Mouse (Mus musculus) T-cell, adult 2 months (primary cell): ENCODE measurements at regions not wholly inside any gene's neighbourhood (a gene's known extent, or its start where the extent isn't known, plus 50 kb on each side); places are given as distances from the start of the nearest gene placed in this dataset.
"Not testable (repeated sequence)": the region's sequence is repeated elsewhere in the genome, so short reads cannot be mapped to it uniquely, and the experiment has no call there.

Source experiments
- DNase-seq: peaks from one replicate; pipeline ENCODE4 v3.0.0; 2022; ENCODE audit warnings: low spot score

- DNase-seq, result no peak
Measured at GRCm38 (mm10) chr12:114564329-114564728, 1020.6 kb downstream of the Adam6a start.

GRCm38 (mm10) chr12:114583371-114583770, 1039.7 kb downstream of the Adam6a start:
- peak; percentile 28 for DNase-seq

- DNase-seq, result peak; percentile 77
Measured at GRCm38 (mm10) chr12:114587227-114587626, 1043.5 kb downstream of the Adam6a start.

GRCm38 (mm10) chr12:114597672-114598071, 1054.0 kb downstream of the Adam6a start:
- peak; percentile 68 for DNase-seq

- no peak for DNase-seq
Measured at GRCm38 (mm10) chr12:114609171-114609570, 1065.5 kb downstream of the Adam6a start.

GRCm38 (mm10) chr12:114612108-114612507, 1068.4 kb downstream of the Adam6a start:
- DNase-seq, result peak; percentile 61

- DNase-seq, result peak; percentile 25
Measured at GRCm38 (mm10) chr12:114615179-114615578, 1071.5 kb downstream of the Adam6a start.

GRCm38 (mm10) chr12:114615712-114616111, 1072.0 kb downstream of the Adam6a start:
- peak; percentile 76 for DNase-seq

- no peak for DNase-seq
Measured at GRCm38 (mm10) chr12:114641089-114641488, 1097.4 kb downstream of the Adam6a start.

- DNase-seq, result no peak
Measured at GRCm38 (mm10) chr12:114646372-114646771, 1102.7 kb downstream of the Adam6a start.

GRCm38 (mm10) chr12:114650432-114651101, 1106.9 kb downstream of the Adam6a start:
- DNase-seq, result peak; percentile 30

- not testable (repeated sequence) for DNase-seq
Measured at GRCm38 (mm10) chr12:114657134-114657533, 1113.4 kb downstream of the Adam6a start.
